Mouse (Mus musculus) lung, postnatal 10 days (tissue): Measurements from ENCODE around the gene Mafk.
"Not testable (repeated sequence)": the region's sequence is repeated elsewhere in the genome, so short reads cannot be mapped to it uniquely, and the experiment has no call there.

Source experiments
- DNase-seq: peaks from one replicate; pipeline ENCODE4 v3.0.0; 2021

Gene Mafk

GRCm38 (mm10) chr5:139791227-139792158 is at the start of gene Mafk:
Mafk (plus strand) TSS chr5:139791513.
- DNase-seq = peak; percentile 99

- DNase-seq = not testable (repeated sequence)
Measured at GRCm38 (mm10) chr5:139742640-139743039, 48.7 kb upstream of the Mafk start.

- DNase-seq = peak; percentile 75
Measured at GRCm38 (mm10) chr5:139745771-139746170, 45.5 kb upstream of the Mafk start.

GRCm38 (mm10) chr5:139749413-139750125 is 41.7 kb upstream of the Mafk start:
- no peak for DNase-seq

GRCm38 (mm10) chr5:139750535-139750934 is 40.8 kb upstream of the Mafk start:
- DNase-seq = peak; percentile 80

DNA sequence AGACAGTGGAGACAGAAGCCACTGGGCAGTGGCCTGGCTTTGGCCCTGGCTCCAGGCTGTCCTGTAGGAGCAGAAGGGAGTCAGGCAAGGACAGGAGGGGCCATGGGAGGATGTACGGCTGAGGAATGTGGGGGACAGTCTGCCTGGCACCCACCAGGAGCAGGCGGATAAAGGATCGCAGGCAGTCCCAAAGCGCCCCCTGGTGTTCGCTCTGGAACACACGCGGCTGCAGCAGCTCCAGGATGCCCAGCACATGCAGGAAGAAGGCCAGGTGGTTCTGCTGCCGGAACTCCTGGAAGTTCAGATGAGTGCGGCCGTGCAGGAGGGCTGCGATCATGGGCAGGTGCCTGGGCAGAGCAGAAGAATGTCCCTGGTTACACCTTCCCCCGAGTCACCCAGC is 36.6 kb upstream of the Mafk start:
- DNase-seq = peak; percentile 59

GRCm38 (mm10) chr5:139756135-139756534 is 35.2 kb upstream of the Mafk start:
- no peak for DNase-seq

GRCm38 (mm10) chr5:139756586-139756985 is 34.7 kb upstream of the Mafk start:
- DNase-seq = no peak

- DNase-seq = no peak
Measured at GRCm38 (mm10) chr5:139758096-139758495, 33.2 kb upstream of the Mafk start.

GRCm38 (mm10) chr5:139764296-139764695 is 27.0 kb upstream of the Mafk start:
- no peak for DNase-seq

GRCm38 (mm10) chr5:139768216-139768615 is 23.1 kb upstream of the Mafk start:
- DNase-seq = no peak

DNA sequence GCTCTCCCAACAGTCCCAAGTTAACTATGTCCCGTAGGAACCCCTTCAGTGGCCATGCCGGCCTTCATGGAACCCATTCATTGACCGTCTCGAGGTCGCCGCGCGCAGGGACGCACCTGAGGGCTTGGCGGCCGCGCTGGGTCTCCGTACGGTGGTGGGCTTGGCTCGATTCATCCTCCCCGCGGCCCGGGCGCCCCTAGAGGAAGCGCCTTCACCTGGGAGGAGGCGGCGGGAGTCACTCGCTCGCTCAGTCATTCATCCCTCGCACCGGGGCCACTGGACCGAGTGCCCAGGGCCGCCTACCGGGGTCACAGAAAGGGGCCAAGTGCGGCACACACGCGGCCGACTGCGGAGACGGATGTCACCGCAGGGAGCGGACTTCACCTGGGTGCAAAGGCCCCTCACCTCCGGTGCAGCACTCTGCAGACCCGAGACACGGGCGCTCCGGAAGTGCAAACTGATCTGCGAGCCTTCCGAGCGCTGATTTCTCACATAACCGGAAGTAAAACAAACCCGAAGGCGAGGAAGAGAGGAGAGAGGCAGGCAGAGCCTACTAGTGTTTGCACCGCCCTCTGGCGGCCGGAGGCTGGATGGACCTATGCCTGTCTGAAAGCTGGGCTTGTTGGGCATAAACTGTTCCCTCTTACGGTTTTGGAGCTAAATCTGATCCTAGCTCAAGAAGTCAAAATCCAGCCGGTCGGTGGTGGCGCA is 15.9 kb upstream of the Mafk start, which contains the start of gene Ints1:
Gene Ints1 (minus strand): TSS at position 459 of the 711 bp plus-strand sequence.
- peak; percentile 98 for DNase-seq

- no peak for DNase-seq
Measured at GRCm38 (mm10) chr5:139776966-139777365, 14.3 kb upstream of the Mafk start.

DNA sequence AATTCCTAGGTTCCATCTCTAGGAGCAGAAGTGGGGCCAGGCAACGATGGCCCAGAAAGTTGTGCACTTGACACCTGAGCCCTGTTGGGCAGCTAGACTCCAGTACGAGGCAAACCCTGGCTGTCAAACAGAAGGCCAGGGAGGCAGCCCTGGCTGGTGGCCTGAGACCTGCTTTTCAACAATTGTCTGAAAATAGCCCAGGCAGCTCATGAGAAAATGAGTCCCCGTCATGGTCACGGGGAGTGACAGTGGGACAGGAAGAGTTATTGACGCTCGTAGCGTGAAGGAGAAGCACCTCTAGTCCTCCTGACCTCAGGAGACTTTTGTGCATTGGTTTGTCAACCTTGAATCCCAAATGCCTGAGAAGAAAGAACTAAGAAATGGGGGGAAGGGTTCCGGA is 9.9 kb upstream of the Mafk start:
- DNase-seq = no peak

GRCm38 (mm10) chr5:139789466-139789865 is 1.8 kb upstream of the Mafk start:
- no peak for DNase-seq

GRCm38 (mm10) chr5:139792159-139792775 is 954 bp downstream of the Mafk start:
- DNase-seq = peak; percentile 14

GRCm38 (mm10) chr5:139792966-139793337 is 1.6 kb downstream of the Mafk start:
- no peak for DNase-seq

DNA sequence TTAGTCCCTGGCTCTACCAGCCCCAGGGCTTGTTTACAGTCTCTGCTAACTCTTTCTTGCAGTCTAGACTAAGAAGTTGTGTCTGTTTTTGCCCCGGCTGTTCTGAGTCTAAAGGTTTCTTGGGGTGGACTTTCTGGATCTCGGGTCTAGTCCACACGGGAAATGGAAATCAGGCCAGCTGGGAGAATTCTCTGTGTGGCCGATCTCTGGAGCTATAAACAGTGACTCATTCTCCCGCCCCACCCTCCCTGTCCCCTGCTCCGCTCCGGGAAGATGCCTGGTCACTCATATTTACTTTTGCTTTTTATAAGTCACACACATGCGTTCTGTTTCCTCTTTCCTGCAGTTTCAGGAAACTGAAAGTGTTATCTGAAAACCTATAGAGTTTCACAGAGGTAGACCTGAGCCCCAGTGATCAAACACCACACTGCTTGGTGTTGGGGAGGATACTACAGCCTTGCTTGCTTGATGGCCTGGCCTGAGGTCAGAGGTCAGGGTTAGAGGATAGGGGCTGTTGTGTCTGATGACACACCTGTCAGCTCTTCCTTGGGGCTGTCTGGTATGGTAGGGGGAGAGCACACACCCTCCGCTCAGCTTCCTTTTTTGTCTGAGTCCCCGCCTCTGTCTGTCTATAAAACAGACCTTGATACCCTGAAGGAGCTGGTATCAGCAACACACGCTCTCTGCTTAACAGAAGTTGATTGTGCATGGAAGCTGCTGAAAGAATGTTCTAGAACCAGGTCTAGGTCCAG is 2.2 kb downstream of the Mafk start:
- DNase-seq = peak; percentile 72

- no peak for DNase-seq
Measured at GRCm38 (mm10) chr5:139794137-139794536, 2.8 kb downstream of the Mafk start.

- DNase-seq = peak; percentile 31
Measured at GRCm38 (mm10) chr5:139794938-139795337, 3.6 kb downstream of the Mafk start.

GRCm38 (mm10) chr5:139796001-139796620 is 4.8 kb downstream of the Mafk start:
- no peak for DNase-seq
